Mouse (Mus musculus) megakaryocyte, embryonic 14.5 days (primary cell): ENCODE measurements around the gene Pdxdc1.

Experiments used
- FLI1 ChIP-seq: IDR thresholded peaks from 2 replicates; pipeline ENCODE4 v1.6.1; 2012; ENCODE audit warnings: low read length, inconsistent platforms, mixed read lengths
- GATA1 ChIP-seq: IDR thresholded peaks from 3 replicates; pipeline ENCODE4 v1.6.1; 2012; ENCODE audit warnings: mixed read lengths, low read length, inconsistent platforms, borderline replicate concordance

- TF ChIP-seq GATA1 (no peak), FLI1 (no peak)
Measured at GRCm38 (mm10) chr16:13840956-13841355, 62.0 kb downstream of the Pdxdc1 start.
